Mouse (Mus musculus): ENCODE results near the gene Vamp1. TPM values are rescaled to one million over a fixed set of nuclear protein-coding genes. Genes with fewer than 3 reads are reported as not detected.

Vamp1 gene
- total and polyA plus RNA-seq, 2 experiments from 2014 or later = 11.9 to 12.9 TPM

- H3K9me3 ChIP-seq (ENCODE audit: low read length) = no peaks in the 10 kb centered on the region
- 40% methylated on average over 2 of the region's 2 CpGs for WGBS
- DNase-seq (no peak), ATAC-seq (no peak)
- no peak overlapping the region for H3K4me3 ChIP-seq (ENCODE audit: low read depth, low read length)
- H3K4me2 ChIP-seq (ENCODE audit: low read depth) = no peak overlapping the region
- no peak for TF ChIP-seq CTCF (IDR thresholded peaks at IDR 0.05; ENCODE audit: low read depth)
- H3K27ac ChIP-seq (ENCODE audit: low read depth, low read length) = no peak overlapping the region
- H3K9ac ChIP-seq = no peak overlapping the region
- H3K4me1 ChIP-seq (ENCODE audit: insufficient read depth) = no peaks in the 10 kb centered on the region
- peaks cover 5% of the 10 kb centered on the region; the same call in 1 of the 2 replicates for H3K27me3 ChIP-seq (ENCODE audit: insufficient read depth, low read length)
- H3K36me3 ChIP-seq (ENCODE audit: insufficient read depth) = no peaks in the 10 kb centered on the region
These were observed 2.7 kb upstream of the Vamp1 start for GRCm38 (mm10) chr6:125212621-125213020.

- Histone ChIP-seq H3K9me3 (ENCODE audit: low read length) (no peaks in the 10 kb centered on the region), H3K9ac (no peak overlapping the region), H3K27me3 (ENCODE audit: insufficient read depth, low read length) (peaks cover 5% of the 10 kb centered on the region; the same call in 1 of the 2 replicates), H3K36me3 (ENCODE audit: insufficient read depth) (no peaks in the 10 kb centered on the region), H3K4me2 (ENCODE audit: low read depth) (no peak overlapping the region), H3K27ac (ENCODE audit: low read depth, low read length) (no peak overlapping the region), H3K4me1 (ENCODE audit: insufficient read depth) (no peaks in the 10 kb centered on the region), H3K4me3 (ENCODE audit: low read depth, low read length) (no peak overlapping the region)
- DNase-seq = no peak
- WGBS = 79% methylated on average over 6 of the region's 6 CpGs
- no peak for TF ChIP-seq CTCF (IDR thresholded peaks at IDR 0.05; ENCODE audit: low read depth)
- no peak for ATAC-seq
These were observed 2.2 kb upstream of the Vamp1 start for GRCm38 (mm10) chr6:125213129-125213528.

- H3K4me1 ChIP-seq (ENCODE audit: insufficient read depth) = no peaks in the 10 kb centered on the region
- H3K36me3 ChIP-seq (ENCODE audit: insufficient read depth) = no peaks in the 10 kb centered on the region
- WGBS = 85% methylated on average over 6 of the region's 6 CpGs
- no peak overlapping the region for H3K4me2 ChIP-seq (ENCODE audit: low read depth)
- DNase-seq = no peak
- no peak for TF ChIP-seq CTCF (IDR thresholded peaks at IDR 0.05; ENCODE audit: low read depth)
- no peak overlapping the region for H3K27ac ChIP-seq (ENCODE audit: low read depth, low read length)
- no peak overlapping the region for H3K4me3 ChIP-seq (ENCODE audit: low read depth, low read length)
- ATAC-seq = no peak
- no peak overlapping the region for H3K9ac ChIP-seq
- no peaks in the 10 kb centered on the region for H3K9me3 ChIP-seq (ENCODE audit: low read length)
- H3K27me3 ChIP-seq (ENCODE audit: insufficient read depth, low read length) = peaks cover 5% of the 10 kb centered on the region; the same call in 1 of the 2 replicates
These were observed 1.6 kb upstream of the Vamp1 start for GRCm38 (mm10) chr6:125213715-125214114.

GRCm38 (mm10) chr6:125216898-125217297 lies 1.5 kb downstream of the Vamp1 start:
- Histone ChIP-seq H3K9ac (no peak overlapping the region), H3K4me3 (ENCODE audit: low read depth, low read length) (no peak overlapping the region), H3K27me3 (ENCODE audit: insufficient read depth, low read length) (peaks cover 5% of the 10 kb centered on the region; the same call in 1 of the 2 replicates), H3K4me1 (ENCODE audit: insufficient read depth) (no peaks in the 10 kb centered on the region), H3K9me3 (ENCODE audit: low read length) (no peaks in the 10 kb centered on the region), H3K27ac (ENCODE audit: low read depth, low read length) (no peak overlapping the region), H3K4me2 (ENCODE audit: low read depth) (0 out of 2 replicates have a peak overlapping the region, but pooled peaks have one; percentile 92), H3K36me3 (ENCODE audit: insufficient read depth) (no peaks in the 10 kb centered on the region)
- 73% methylated on average over 2 of the region's 2 CpGs for WGBS
- ATAC-seq (no peak), DNase-seq (no peak)
- TF ChIP-seq CTCF (IDR thresholded peaks at IDR 0.05; ENCODE audit: low read depth) = no peak

- 75% methylated on average over 11 of the region's 11 CpGs for WGBS
- H3K4me1 ChIP-seq (ENCODE audit: insufficient read depth) = no peaks in the 10 kb centered on the region
- H3K9ac ChIP-seq = no peak overlapping the region
- H3K36me3 ChIP-seq (ENCODE audit: insufficient read depth) = no peaks in the 10 kb centered on the region
- DNase-seq (no peak), ATAC-seq (no peak)
- no peaks in the 10 kb centered on the region for H3K9me3 ChIP-seq (ENCODE audit: low read length)
- no peak overlapping the region for H3K4me3 ChIP-seq (ENCODE audit: low read depth, low read length)
- no peak for TF ChIP-seq CTCF (IDR thresholded peaks at IDR 0.05; ENCODE audit: low read depth)
- H3K27ac ChIP-seq (ENCODE audit: low read depth, low read length) = no peak overlapping the region
- peaks cover 5% of the 10 kb centered on the region; the same call in 1 of the 2 replicates for H3K27me3 ChIP-seq (ENCODE audit: insufficient read depth, low read length)
- H3K4me2 ChIP-seq (ENCODE audit: low read depth) = no peak overlapping the region
These were observed 2.5 kb downstream of the Vamp1 start for GRCm38 (mm10) chr6:125217899-125218298.

- 73% methylated on average over 4 of the region's 4 CpGs for WGBS
- no peak for ATAC-seq
- Histone ChIP-seq H3K9ac (no peak overlapping the region), H3K36me3 (ENCODE audit: insufficient read depth) (no peaks in the 10 kb centered on the region), H3K4me2 (ENCODE audit: low read depth) (no peak overlapping the region), H3K4me3 (ENCODE audit: low read depth, low read length) (no peak overlapping the region), H3K27me3 (ENCODE audit: insufficient read depth, low read length) (no peaks in the 10 kb centered on the region), H3K27ac (ENCODE audit: low read depth, low read length) (no peak overlapping the region), H3K9me3 (ENCODE audit: low read length) (no peaks in the 10 kb centered on the region), H3K4me1 (ENCODE audit: insufficient read depth) (no peaks in the 10 kb centered on the region)
- peak; percentile 63 for DNase-seq
- TF ChIP-seq CTCF (IDR thresholded peaks at IDR 0.05; ENCODE audit: low read depth) = peak; percentile 83
These were observed 3.6 kb downstream of the Vamp1 start for GRCm38 (mm10) chr6:125218963-125219362.

- Histone ChIP-seq H3K27ac (ENCODE audit: low read depth, low read length) (no peak overlapping the region), H3K4me1 (ENCODE audit: insufficient read depth) (no peaks in the 10 kb centered on the region), H3K36me3 (ENCODE audit: insufficient read depth) (no peaks in the 10 kb centered on the region), H3K4me2 (ENCODE audit: low read depth) (no peak overlapping the region), H3K9ac (no peak overlapping the region), H3K4me3 (ENCODE audit: low read depth, low read length) (no peak overlapping the region), H3K27me3 (ENCODE audit: insufficient read depth, low read length) (no peaks in the 10 kb centered on the region), H3K9me3 (ENCODE audit: low read length) (no peaks in the 10 kb centered on the region)
- DNase-seq = no peak
- no peak for TF ChIP-seq CTCF (IDR thresholded peaks at IDR 0.05; ENCODE audit: low read depth)
- WGBS = 95% methylated on average over 20 of the region's 20 CpGs
- no peak for ATAC-seq
These were observed 5.9 kb downstream of the Vamp1 start for GRCm38 (mm10) chr6:125221115-125221745.

Measured in forebrain, postnatal 0 days (tissue).